Mouse (Mus musculus) brain, embryonic 14.5 days (tissue): ENCODE measurements around the gene Map3k7cl.

ENCODE experiments used
- CTCF ChIP-seq: fragments of 200-500 bp; IDR thresholded peaks from 2 replicates; pipeline ENCODE4 v1.5.1; 2012; ENCODE audit warnings: inconsistent platforms, mild to moderate bottlenecking, moderate library complexity, borderline replicate concordance; ENCODE audit not compliant: insufficient read depth, insufficient read length; ENCODE audit errors: extremely low read depth
- POLR2A ChIP-seq: fragments of 200-500 bp; IDR thresholded peaks from 2 replicates; pipeline ENCODE4 v1.6.1; 2012; ENCODE audit warnings: mild to moderate bottlenecking, inconsistent platforms, borderline replicate concordance; ENCODE audit not compliant: poor library complexity, insufficient read depth, insufficient read length, severe bottlenecking; ENCODE audit errors: extremely low read depth

- TF ChIP-seq CTCF (no peak), POLR2A (no peak)
Measured at GRCm38 (mm10) chr16:87587843-87588242, 34.7 kb downstream of the Map3k7cl start.
